Mouse (Mus musculus): ENCODE measurements around the gene Wipf3. TPM values are rescaled to one million over a fixed set of nuclear protein-coding genes. Genes with fewer than 3 reads are reported as not detected.
A peak's percentile ranks its signal among the peaks of the same experiment; 100 is the strongest.

Wipf3 gene
- polyA plus RNA-seq, 1 experiment: 5.0 TPM

DNA sequence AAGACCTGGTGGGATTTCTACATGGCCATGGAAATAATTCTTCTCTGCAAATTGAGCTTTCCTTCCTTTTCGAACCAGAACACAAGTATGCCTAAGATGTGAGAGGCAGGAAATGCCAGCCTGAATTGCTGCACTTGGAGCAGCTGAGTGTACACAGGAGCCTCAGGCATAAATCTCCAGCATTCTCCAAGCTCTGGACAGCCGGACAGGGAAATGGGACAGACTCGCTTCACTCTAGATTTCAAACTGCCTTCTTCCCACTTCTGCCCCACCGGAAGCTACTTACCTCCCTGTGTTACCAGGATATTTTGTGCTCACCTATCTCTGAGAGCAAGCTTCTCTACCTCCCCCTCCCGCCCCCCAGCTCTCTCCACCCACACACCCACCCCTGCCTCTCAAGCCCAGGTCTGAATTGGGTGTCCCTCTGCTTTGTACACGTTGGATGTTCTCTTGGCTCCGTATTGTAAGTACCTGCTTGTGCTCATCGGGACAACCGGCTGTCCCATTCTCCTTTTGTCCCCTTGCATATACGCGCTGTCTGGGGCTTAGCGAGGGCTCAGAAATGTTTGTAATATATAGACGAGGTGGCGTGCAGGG lies 455 bp upstream of the Wipf3 start:
- Histone ChIP-seq H3K4me3 (replicated peaks; ENCODE audit: extremely low read depth, low read depth, low read length) (peak overlapping the region; percentile 61), H3K4me1 (ENCODE audit: control insufficient read depth, insufficient read depth, low read length) (peaks cover 7% of the 10 kb centered on the region)
- DNase-seq: no peak
- 6% methylated on average over 14 of the region's 14 CpGs for WGBS
- no peak for TF ChIP-seq CTCF (IDR thresholded peaks at IDR 0.05; ENCODE audit: insufficient read depth, low read length)
- TF ChIP-seq POLR2A (IDR thresholded peaks at IDR 0.05; ENCODE audit: borderline replicate concordance, extremely low read depth, low read depth, low read length): no peak

DNA sequence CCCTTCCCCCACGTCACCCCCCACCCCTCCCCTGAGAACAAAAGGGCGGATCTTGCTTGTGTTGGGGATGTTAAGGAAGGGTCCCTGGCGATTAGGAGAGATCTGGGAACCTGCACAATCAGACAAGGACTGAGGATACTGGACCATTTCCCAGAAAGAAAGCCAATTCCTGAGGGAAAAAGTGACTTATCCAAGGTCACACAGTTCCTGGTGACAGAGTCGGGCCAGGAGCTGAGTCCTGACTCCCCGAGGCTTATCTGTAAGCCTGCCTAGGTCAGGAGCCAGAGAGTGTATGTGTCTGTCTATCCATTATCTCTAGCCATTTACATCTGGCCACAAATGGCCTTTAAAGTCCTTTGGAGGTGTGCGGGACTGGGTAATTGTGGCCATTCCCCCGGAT lies 818 bp downstream of the Wipf3 start:
- WGBS: 34% methylated on average over 7 of the region's 7 CpGs
- peaks cover 7% of the 10 kb centered on the region for H3K4me1 ChIP-seq (ENCODE audit: control insufficient read depth, insufficient read depth, low read length)
- DNase-seq: no peak
- peak overlapping the region; percentile 66 for H3K4me3 ChIP-seq (replicated peaks; ENCODE audit: extremely low read depth, low read depth, low read length)
- TF ChIP-seq CTCF (IDR thresholded peaks at IDR 0.05; ENCODE audit: insufficient read depth, low read length) (no peak), POLR2A (IDR thresholded peaks at IDR 0.05; ENCODE audit: borderline replicate concordance, extremely low read depth, low read depth, low read length) (no peak)

DNA sequence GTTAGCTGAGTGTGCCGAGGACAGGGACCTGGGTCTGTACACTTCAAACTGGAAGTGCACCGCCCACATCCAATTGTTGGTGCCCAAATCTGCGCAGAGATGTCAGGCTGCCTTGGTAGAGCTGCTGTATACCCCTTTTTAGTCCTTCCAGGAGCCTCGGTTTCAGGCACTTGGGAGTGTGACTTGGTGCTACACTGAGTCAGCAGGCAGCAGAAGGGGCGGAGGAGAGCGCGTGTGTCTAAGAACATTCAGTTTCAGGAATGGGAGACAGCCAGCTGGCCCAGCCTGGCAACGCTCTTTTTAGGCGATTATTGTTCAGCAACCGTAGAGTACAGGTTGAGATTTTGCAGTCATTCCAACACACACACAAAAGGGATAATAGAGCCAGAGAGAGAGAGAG lies 2.4 kb downstream of the Wipf3 start:
- TF ChIP-seq POLR2A (IDR thresholded peaks at IDR 0.05; ENCODE audit: borderline replicate concordance, extremely low read depth, low read depth, low read length): no peak
- no peak for TF ChIP-seq CTCF (IDR thresholded peaks at IDR 0.05; ENCODE audit: insufficient read depth, low read length)
- Histone ChIP-seq H3K4me3 (replicated peaks; ENCODE audit: extremely low read depth, low read depth, low read length) (no peak overlapping the region), H3K4me1 (ENCODE audit: control insufficient read depth, insufficient read depth, low read length) (peaks cover 7% of the 10 kb centered on the region)
- no peak for DNase-seq
- 77% methylated on average over 10 of the region's 10 CpGs for WGBS

GRCm38 (mm10) chr6:54432191-54432590 lies 2.8 kb downstream of the Wipf3 start:
- no peak for TF ChIP-seq POLR2A (IDR thresholded peaks at IDR 0.05; ENCODE audit: borderline replicate concordance, extremely low read depth, low read depth, low read length)
- TF ChIP-seq CTCF (IDR thresholded peaks at IDR 0.05; ENCODE audit: insufficient read depth, low read length): no peak
- peaks cover 7% of the 10 kb centered on the region for H3K4me1 ChIP-seq (ENCODE audit: control insufficient read depth, insufficient read depth, low read length)
- H3K4me3 ChIP-seq (replicated peaks; ENCODE audit: extremely low read depth, low read depth, low read length): no peak overlapping the region
- WGBS: 89% methylated on average over 9 of the region's 9 CpGs
- no peak for DNase-seq

GRCm38 (mm10) chr6:54432806-54433545 lies 3.6 kb downstream of the Wipf3 start:
- Histone ChIP-seq H3K4me3 (replicated peaks; ENCODE audit: extremely low read depth, low read depth, low read length) (no peak overlapping the region), H3K4me1 (ENCODE audit: control insufficient read depth, insufficient read depth, low read length) (peaks cover 7% of the 10 kb centered on the region)
- TF ChIP-seq POLR2A (IDR thresholded peaks at IDR 0.05; ENCODE audit: borderline replicate concordance, extremely low read depth, low read depth, low read length) (no peak), CTCF (IDR thresholded peaks at IDR 0.05; ENCODE audit: insufficient read depth, low read length) (no peak)
- 65% methylated on average over 13 of the region's 13 CpGs for WGBS
- DNase-seq: no peak

GRCm38 (mm10) chr6:54434171-54434570 lies 4.8 kb downstream of the Wipf3 start:
- DNase-seq: no peak
- TF ChIP-seq CTCF (IDR thresholded peaks at IDR 0.05; ENCODE audit: insufficient read depth, low read length) (no peak), POLR2A (IDR thresholded peaks at IDR 0.05; ENCODE audit: borderline replicate concordance, extremely low read depth, low read depth, low read length) (no peak)
- 53% methylated on average over 2 of the region's 2 CpGs for WGBS
- H3K4me3 ChIP-seq (replicated peaks; ENCODE audit: extremely low read depth, low read depth, low read length): no peak overlapping the region
- H3K4me1 ChIP-seq (ENCODE audit: control insufficient read depth, insufficient read depth, low read length): peaks cover 4% of the 10 kb centered on the region

- 54% methylated on average over 7 of the region's 7 CpGs for WGBS
- DNase-seq: no peak
- TF ChIP-seq POLR2A (IDR thresholded peaks at IDR 0.05; ENCODE audit: borderline replicate concordance, extremely low read depth, low read depth, low read length) (no peak), CTCF (IDR thresholded peaks at IDR 0.05; ENCODE audit: insufficient read depth, low read length) (no peak)
- Histone ChIP-seq H3K4me1 (ENCODE audit: control insufficient read depth, insufficient read depth, low read length) (peaks cover under 1% of the 10 kb centered on the region), H3K4me3 (replicated peaks; ENCODE audit: extremely low read depth, low read depth, low read length) (no peak overlapping the region)
Observed at GRCm38 (mm10) chr6:54435663-54436062, 6.3 kb downstream of the Wipf3 start.

GRCm38 (mm10) chr6:54436286-54436685 lies 6.9 kb downstream of the Wipf3 start:
- WGBS: 46% methylated on average over 5 of the region's 5 CpGs
- DNase-seq: no peak
- no peak overlapping the region for H3K4me3 ChIP-seq (replicated peaks; ENCODE audit: extremely low read depth, low read depth, low read length)
- TF ChIP-seq POLR2A (IDR thresholded peaks at IDR 0.05; ENCODE audit: borderline replicate concordance, extremely low read depth, low read depth, low read length): no peak
- TF ChIP-seq CTCF (IDR thresholded peaks at IDR 0.05; ENCODE audit: insufficient read depth, low read length): no peak
- H3K4me1 ChIP-seq (ENCODE audit: control insufficient read depth, insufficient read depth, low read length): no peaks in the 10 kb centered on the region

DNA sequence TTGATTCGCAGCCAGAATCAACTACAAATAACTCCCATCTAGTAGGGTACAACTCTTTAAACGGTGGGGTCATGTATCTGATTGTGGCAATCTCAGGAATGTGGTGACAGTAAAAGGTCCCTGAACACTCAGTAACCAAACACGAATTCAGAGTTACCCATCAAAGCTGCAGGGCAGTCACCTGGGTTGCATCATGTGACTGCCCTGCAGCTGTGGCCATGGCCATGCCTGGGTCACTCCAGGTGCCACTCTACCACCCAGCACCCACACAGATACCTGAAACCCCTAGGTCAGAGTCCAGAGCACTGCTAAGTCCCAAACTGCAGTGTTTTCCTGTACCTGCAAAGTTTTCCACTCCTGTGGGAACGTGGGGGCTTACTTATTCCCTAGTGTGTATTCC lies 9.1 kb downstream of the Wipf3 start:
- WGBS: 68% methylated on average over 4 of the region's 4 CpGs
- TF ChIP-seq POLR2A (IDR thresholded peaks at IDR 0.05; ENCODE audit: borderline replicate concordance, extremely low read depth, low read depth, low read length) (no peak), CTCF (IDR thresholded peaks at IDR 0.05; ENCODE audit: insufficient read depth, low read length) (no peak)
- H3K4me1 ChIP-seq (ENCODE audit: control insufficient read depth, insufficient read depth, low read length): no peaks in the 10 kb centered on the region
- no peak overlapping the region for H3K4me3 ChIP-seq (replicated peaks; ENCODE audit: extremely low read depth, low read depth, low read length)
- no peak for DNase-seq

GRCm38 (mm10) chr6:54440658-54441057 lies 11.3 kb downstream of the Wipf3 start:
- 96% methylated on average over 6 of the region's 6 CpGs for WGBS
- Histone ChIP-seq H3K4me1 (ENCODE audit: control insufficient read depth, insufficient read depth, low read length) (no peaks in the 10 kb centered on the region), H3K4me3 (replicated peaks; ENCODE audit: extremely low read depth, low read depth, low read length) (no peak overlapping the region)
- no peak for DNase-seq
- no peak for TF ChIP-seq POLR2A (IDR thresholded peaks at IDR 0.05; ENCODE audit: borderline replicate concordance, extremely low read depth, low read depth, low read length)
- no peak for TF ChIP-seq CTCF (IDR thresholded peaks at IDR 0.05; ENCODE audit: insufficient read depth, low read length)

All from lung, adult 2 months (tissue).